Mouse (Mus musculus) hindbrain, postnatal 0 days (tissue): ENCODE results near the gene Usb1. TPM values are rescaled to one million over a fixed set of nuclear protein-coding genes. Genes with fewer than 3 reads are reported as not detected.

Experiments
- ATAC-seq: fragments of 200-750 bp; cut with Nextera tagmentation; 2 replicates; pipeline ENCODE4 v1.8.0; 2017; ENCODE audit warnings: mild to moderate bottlenecking, moderate TSS enrichment, moderate library complexity
- DNase-seq: peaks from one replicate; pipeline ENCODE4 v3.0.0-alpha.2; 2015; ENCODE audit warnings: low spot score
- H3K27ac ChIP-seq: fragments of 300-500 bp; sonication (generic); 2 replicates; pipeline ENCODE4 v1.5.1; 2014; ENCODE audit warnings: mild to moderate bottlenecking
- H3K27me3 ChIP-seq: fragments of 300-500 bp; sonication (generic); 2 replicates; pipeline ENCODE4 v1.6.1; 2014; ENCODE audit warnings: low read length, mixed read lengths; ENCODE audit not compliant: insufficient read depth
- H3K36me3 ChIP-seq: fragments of 300-500 bp; sonication (generic); 2 replicates; pipeline ENCODE4 v1.6.1; 2014; ENCODE audit warnings: low read length, mixed read lengths; ENCODE audit not compliant: insufficient read depth
- H3K4me1 ChIP-seq: fragments of 300-500 bp; sonication (generic); 2 replicates; pipeline ENCODE4 v1.6.1; 2014; ENCODE audit warnings: antibody characterized with exemption, low read length, mixed read lengths; ENCODE audit not compliant: insufficient read depth
- H3K4me2 ChIP-seq: fragments of 300-500 bp; sonication (generic); 2 replicates; pipeline ENCODE4 v1.6.1; 2014; ENCODE audit warnings: low read depth, mild to moderate bottlenecking, low read length, moderate library complexity, mixed read lengths
- H3K4me3 ChIP-seq: fragments of 300-500 bp; sonication (generic); 2 replicates; pipeline ENCODE4 v1.5.1; 2014; ENCODE audit warnings: low read length
- H3K9ac ChIP-seq: fragments of 300-500 bp; sonication (generic); replicated peaks from 2 replicates; pipeline ENCODE4 v1.6.1; 2014; ENCODE audit warnings: mild to moderate bottlenecking, low read length, moderate library complexity, mixed read lengths
- H3K9me3 ChIP-seq: fragments of 300-500 bp; sonication (generic); 2 replicates; pipeline ENCODE4 v1.6.1; 2016; ENCODE audit warnings: low read length, mixed read lengths
- CTCF ChIP-seq: IDR thresholded peaks from 2 replicates; pipeline ENCODE4 v1.5.1; 2016; ENCODE audit warnings: antibody characterized with exemption, control low read depth, low read depth
- WGBS: fragments of 180-500 bp; shearing (Covaris S2); extraction: QIAGEN DNeasy Blood & Tissue Kit; methylation state at CpG from one replicate; pipeline ENCODE4 v1.1.7; 2014; 5-methylcytosine and 5-hydroxymethylcytosine counted together
- polyA plus RNA-seq: library from polyadenylated mRNA; unstranded; fragments of >200 nt; fragmentation: Nextera tagmentation; extraction: Ambion mirVana; gene quantifications from 2 replicates; pipeline ENCODE4 v1.2.1, GENCODE M21; 2015
- total RNA-seq: library from RNA; depleted of rRNA; stranded (reverse); fragments of >200 nt; gene quantifications from 2 replicates; pipeline ENCODE4 v1.2.3, GENCODE M21; 2014

The Usb1 gene
- total and polyA plus RNA-seq, 2 experiments from 2014 or later, result 22.8 to 25.9 TPM

- no peaks in the 10 kb centered on the region for H3K9me3 ChIP-seq
- peaks cover 11% of the 10 kb centered on the region for H3K4me1 ChIP-seq
- TF ChIP-seq CTCF, result peak; percentile 22; the same call in 1 of the 2 replicates
- peak overlapping the region; percentile 86 for H3K9ac ChIP-seq
- H3K4me3 ChIP-seq, result peak overlapping the region; percentile 63
- peak overlapping the region; percentile 92 for H3K27ac ChIP-seq
- H3K36me3 ChIP-seq, result peaks cover 31% of the 10 kb centered on the region
- ATAC-seq (peak; percentile 50), DNase-seq (peak; percentile 72)
- H3K4me2 ChIP-seq, result peak overlapping the region; percentile 79
- H3K27me3 ChIP-seq, result no peaks in the 10 kb centered on the region
- under 1% methylated on average over 38 of the region's 38 CpGs for WGBS
Measured at GRCm38 (mm10) chr8:95331156-95331719, 846 bp upstream of the Usb1 start.

DNA sequence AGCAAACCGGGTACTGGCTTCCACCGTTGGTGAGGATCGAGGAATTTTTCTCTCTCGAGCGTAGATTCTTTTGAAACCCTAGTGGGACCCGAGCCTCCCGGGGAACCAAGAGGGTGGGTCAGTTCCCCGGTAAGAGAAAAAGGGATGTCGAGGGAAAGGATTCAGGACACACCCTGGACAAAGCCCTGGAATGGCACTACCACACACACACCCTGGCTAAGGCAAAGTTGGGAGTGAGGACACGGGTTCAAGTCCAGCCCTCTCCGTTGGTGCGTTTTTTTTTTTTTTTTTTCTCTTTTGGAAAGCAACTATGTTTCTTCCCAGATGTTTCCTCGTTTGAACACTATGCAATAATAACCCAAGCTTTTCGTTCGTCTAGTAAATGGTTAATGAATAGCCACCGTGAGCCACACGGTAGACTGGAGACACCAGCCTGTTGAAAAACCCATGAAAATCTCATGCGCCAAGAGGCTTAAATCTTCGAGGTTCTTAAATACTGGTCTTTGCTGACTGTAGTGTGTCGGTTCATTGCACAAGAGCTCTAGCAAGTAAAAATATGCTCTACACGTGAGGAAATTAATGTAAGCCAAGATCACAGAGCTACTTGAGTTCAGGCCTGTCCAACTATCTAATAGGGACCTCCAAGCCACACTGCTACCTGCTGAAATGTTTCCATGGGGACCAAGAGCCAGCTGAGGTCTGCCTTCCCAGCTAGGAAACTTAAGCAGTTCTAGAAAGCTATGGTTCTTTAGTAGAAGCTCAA, 534 bp downstream of the Usb1 start:
- 21% methylated on average over 21 of the region's 21 CpGs for WGBS
- Histone ChIP-seq H3K9ac (peak overlapping the region; percentile 86), H3K27me3 (no peaks in the 10 kb centered on the region), H3K36me3 (peaks cover 18% of the 10 kb centered on the region), H3K9me3 (no peaks in the 10 kb centered on the region), H3K4me3 (peak overlapping the region; percentile 63), H3K27ac (peak overlapping the region; percentile 92), H3K4me1 (peaks cover 11% of the 10 kb centered on the region), H3K4me2 (peak overlapping the region; percentile 79)
- ATAC-seq (no peak), DNase-seq (no peak)
- no peak for TF ChIP-seq CTCF

DNA sequence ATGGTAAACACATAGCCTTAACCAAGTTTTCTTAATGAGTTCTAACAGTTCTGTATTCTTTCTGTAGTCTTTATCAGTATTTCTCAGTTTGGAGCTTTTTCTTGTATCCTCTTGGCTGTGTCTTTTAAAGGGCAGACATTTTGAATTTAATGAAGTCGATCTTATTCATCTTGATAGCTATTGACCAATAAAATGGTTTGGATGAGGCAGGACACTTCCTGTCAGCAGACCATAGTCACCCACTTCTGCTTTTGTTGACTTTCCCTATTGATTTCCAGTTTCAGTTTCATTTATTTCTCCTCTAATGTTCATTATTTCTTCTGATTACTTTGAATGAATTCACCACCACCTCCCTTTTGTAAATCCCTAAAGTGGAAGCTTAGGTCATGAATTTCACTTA, 3.6 kb downstream of the Usb1 start:
- DNase-seq (no peak), ATAC-seq (no peak)
- no peaks in the 10 kb centered on the region for H3K27me3 ChIP-seq
- WGBS, result 90% methylated on average over 1 of the region's 1 CpGs
- H3K4me3 ChIP-seq, result no peak overlapping the region
- no peak overlapping the region for H3K27ac ChIP-seq
- H3K9me3 ChIP-seq, result no peaks in the 10 kb centered on the region
- H3K4me2 ChIP-seq, result no peak overlapping the region
- TF ChIP-seq CTCF, result no peak
- peaks cover 18% of the 10 kb centered on the region; the same call in 1 of the 2 replicates for H3K36me3 ChIP-seq
- H3K9ac ChIP-seq, result no peak overlapping the region
- no peaks in the 10 kb centered on the region; the same call in 1 of the 2 replicates for H3K4me1 ChIP-seq

- Histone ChIP-seq H3K27me3 (no peaks in the 10 kb centered on the region), H3K4me1 (no peaks in the 10 kb centered on the region), H3K9me3 (no peaks in the 10 kb centered on the region), H3K36me3 (peaks cover 22% of the 10 kb centered on the region; the same call in 1 of the 2 replicates), H3K4me2 (no peak overlapping the region), H3K9ac (no peak overlapping the region), H3K27ac (no peak overlapping the region), H3K4me3 (no peak overlapping the region)
- DNase-seq (no peak), ATAC-seq (no peak)
- TF ChIP-seq CTCF, result no peak
Measured at GRCm38 (mm10) chr8:95336363-95336762, 4.3 kb downstream of the Usb1 start.

DNA sequence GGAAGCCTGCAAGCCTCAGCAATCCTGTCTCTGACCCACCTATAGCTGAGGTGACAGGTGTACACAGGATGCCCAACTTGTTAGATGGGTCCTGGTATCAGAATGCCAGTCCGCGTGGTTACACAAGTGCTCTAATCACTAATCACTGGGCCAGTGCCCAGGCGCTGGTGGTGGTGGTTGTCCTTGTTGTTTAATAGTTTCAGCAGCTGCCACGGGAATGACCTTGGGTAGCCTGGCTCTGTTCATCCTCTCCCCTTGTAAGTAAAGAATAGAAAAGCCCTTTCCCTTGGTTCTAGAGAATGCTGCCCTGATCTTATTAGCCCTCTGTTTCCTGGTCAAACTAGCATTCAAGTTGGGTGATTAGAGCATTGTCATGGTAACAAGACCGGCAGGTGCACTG, 9.6 kb downstream of the Usb1 start:
- no peak for DNase-seq
- whole genome bisulfite sequencing, result 73% methylated on average over 5 of the region's 5 CpGs
- no peaks in the 10 kb centered on the region for H3K4me1 ChIP-seq
- no peak overlapping the region for H3K9ac ChIP-seq
- TF ChIP-seq CTCF, result no peak
- no peaks in the 10 kb centered on the region for H3K27me3 ChIP-seq
- H3K4me3 ChIP-seq, result no peak overlapping the region
- H3K36me3 ChIP-seq, result peaks cover 42% of the 10 kb centered on the region; the same call in 1 of the 2 replicates
- H3K9me3 ChIP-seq, result no peaks in the 10 kb centered on the region
- no peak for ATAC-seq
- no peak overlapping the region for H3K27ac ChIP-seq
- no peak overlapping the region for H3K4me2 ChIP-seq

DNA sequence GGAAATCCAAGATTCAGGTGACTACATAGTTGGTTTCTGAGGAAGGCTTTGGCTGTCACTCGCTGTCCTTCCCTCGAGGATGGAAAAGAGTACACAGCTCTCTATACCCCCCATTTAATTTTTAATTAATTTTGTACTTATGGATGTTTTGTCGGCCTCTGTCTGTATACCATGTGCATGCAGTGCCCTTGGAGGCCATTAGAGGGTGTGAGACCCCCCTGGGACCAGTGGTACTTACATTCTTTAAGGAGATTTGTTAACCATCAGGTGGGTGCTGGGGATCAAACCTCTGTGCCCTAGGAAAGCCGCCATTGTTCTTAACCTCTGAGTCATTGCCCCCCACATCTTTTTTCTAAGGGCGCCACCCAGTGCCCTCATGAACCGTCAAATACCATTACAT, 12.6 kb downstream of the Usb1 start:
- Histone ChIP-seq H3K9me3 (no peaks in the 10 kb centered on the region), H3K4me3 (no peak overlapping the region), H3K36me3 (peaks cover 34% of the 10 kb centered on the region; the same call in 1 of the 2 replicates), H3K27ac (no peak overlapping the region), H3K4me2 (no peak overlapping the region), H3K4me1 (peaks cover 15% of the 10 kb centered on the region; the same call in 1 of the 2 replicates), H3K9ac (no peak overlapping the region), H3K27me3 (no peaks in the 10 kb centered on the region)
- TF ChIP-seq CTCF, result peak; percentile 43
- ATAC-seq, result no peak
- no peak for DNase-seq
- 79% methylated on average over 6 of the region's 6 CpGs for WGBS
